Mouse (Mus musculus): Measurements from ENCODE around the gene Esam. TPM values are rescaled to one million over a fixed set of nuclear protein-coding genes. Genes with fewer than 3 reads are reported as not detected.

The Esam gene
- polyA plus RNA-seq, 1 experiment from 2014 or later, result 18.2 TPM

DNA sequence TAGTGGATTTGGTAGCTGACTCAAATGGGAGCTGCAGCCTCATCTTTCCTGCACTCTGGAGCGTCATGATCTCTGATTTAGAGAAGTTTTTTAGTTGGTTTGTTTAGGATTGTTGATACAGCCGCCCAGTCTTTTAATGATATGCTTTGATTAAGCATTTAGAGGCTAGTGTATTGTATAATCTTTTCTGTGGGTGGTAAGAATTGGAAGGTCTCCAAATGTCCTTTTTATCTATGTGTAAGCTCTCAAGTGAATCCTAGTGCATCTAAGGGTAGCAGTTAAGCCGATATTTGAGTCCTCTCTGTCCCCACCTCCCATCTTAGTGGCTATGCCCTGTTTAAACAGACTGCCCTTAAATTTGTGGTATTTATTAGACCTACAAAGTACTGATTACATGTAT lies 13.4 kb upstream of the Esam start:
- WGBS (ENCODE audit: insufficient replicate concordance), result 55% methylated on average over 3 of the region's 3 CpGs
- DNase-seq, result no peak
- TF ChIP-seq CTCF (IDR thresholded peaks at IDR 0.05; ENCODE audit: low read depth) (no peak), EP300 (IDR thresholded peaks at IDR 0.05; ENCODE audit: low read depth) (no peak)
- ATAC-seq, result no peak
- H3K4me1 ChIP-seq (ENCODE audit: insufficient read depth), result peaks cover 6% of the 10 kb centered on the region
- H3K36me3 ChIP-seq (replicated peaks; ENCODE audit: insufficient read depth, low read length), result no peaks in the 10 kb centered on the region
- H3K9me3 ChIP-seq (ENCODE audit: low read length), result no peaks in the 10 kb centered on the region
- no peak overlapping the region for H3K9ac ChIP-seq (replicated peaks)
- H3K4me3 ChIP-seq (ENCODE audit: low read depth, low read length), result no peak overlapping the region
- no peaks in the 10 kb centered on the region for H3K27me3 ChIP-seq (ENCODE audit: insufficient read depth, low read length)
- no peak overlapping the region for H3K4me2 ChIP-seq (ENCODE audit: low read depth, low read length)
- no peak overlapping the region for H3K27ac ChIP-seq (ENCODE audit: low read depth)

DNA sequence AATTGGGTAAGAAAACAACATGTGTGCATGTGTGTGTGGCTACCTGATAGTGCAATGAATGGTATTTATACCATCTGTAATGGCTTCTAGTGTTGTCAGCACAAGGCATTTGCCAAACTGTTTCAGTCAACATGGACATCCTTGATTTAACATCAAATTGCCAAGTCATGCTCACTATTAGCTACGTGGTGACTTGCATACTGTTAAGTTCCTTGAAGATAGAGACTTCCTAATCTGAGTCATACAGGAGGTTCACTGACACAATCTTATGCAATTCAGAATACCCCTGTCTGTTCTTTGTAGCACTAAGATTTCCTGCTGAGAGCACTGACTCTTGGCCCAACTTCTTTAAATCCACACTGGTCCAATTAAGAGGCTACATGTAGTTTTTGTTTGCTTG lies 10.4 kb upstream of the Esam start:
- Histone ChIP-seq H3K27me3 (ENCODE audit: insufficient read depth, low read length) (no peaks in the 10 kb centered on the region), H3K4me2 (ENCODE audit: low read depth, low read length) (no peak overlapping the region), H3K36me3 (replicated peaks; ENCODE audit: insufficient read depth, low read length) (peaks cover 5% of the 10 kb centered on the region; the same call in 1 of the 2 replicates), H3K4me1 (ENCODE audit: insufficient read depth) (peaks cover 6% of the 10 kb centered on the region), H3K4me3 (ENCODE audit: low read depth, low read length) (no peak overlapping the region), H3K27ac (ENCODE audit: low read depth) (no peak overlapping the region), H3K9me3 (ENCODE audit: low read length) (no peaks in the 10 kb centered on the region), H3K9ac (replicated peaks) (no peak overlapping the region)
- no peak for DNase-seq
- 14% methylated on average over 1 of the region's 1 CpGs for WGBS (ENCODE audit: insufficient replicate concordance)
- peak; percentile 95 for ATAC-seq
- peak; percentile 93 for TF ChIP-seq EP300 (IDR thresholded peaks at IDR 0.05; ENCODE audit: low read depth)
- TF ChIP-seq CTCF (IDR thresholded peaks at IDR 0.05; ENCODE audit: low read depth), result no peak

DNA sequence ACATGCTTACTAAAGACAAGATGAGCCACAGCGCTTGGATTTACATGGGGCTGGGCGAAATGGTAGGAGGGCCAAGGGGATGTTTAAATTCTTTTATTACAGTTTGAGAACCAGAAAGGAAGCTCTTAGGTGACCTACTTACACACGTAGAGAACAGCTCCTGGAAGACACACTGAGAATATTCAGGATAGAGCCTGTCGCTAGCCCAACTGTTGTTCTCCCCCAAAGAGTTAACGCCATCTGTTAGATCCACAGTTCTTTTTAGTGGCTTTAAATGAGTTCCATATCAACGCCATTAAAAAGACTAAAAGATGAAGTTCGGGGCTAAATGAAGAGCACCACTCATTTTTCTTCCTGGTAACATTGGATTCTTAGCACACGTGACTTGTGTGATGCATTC lies 8.9 kb upstream of the Esam start:
- Histone ChIP-seq H3K27me3 (ENCODE audit: insufficient read depth, low read length) (no peaks in the 10 kb centered on the region), H3K9me3 (ENCODE audit: low read length) (no peaks in the 10 kb centered on the region), H3K9ac (replicated peaks) (no peak overlapping the region), H3K4me3 (ENCODE audit: low read depth, low read length) (no peak overlapping the region), H3K4me1 (ENCODE audit: insufficient read depth) (peaks cover 6% of the 10 kb centered on the region), H3K27ac (ENCODE audit: low read depth) (no peak overlapping the region), H3K4me2 (ENCODE audit: low read depth, low read length) (no peak overlapping the region), H3K36me3 (replicated peaks; ENCODE audit: insufficient read depth, low read length) (peaks cover 10% of the 10 kb centered on the region; the same call in 1 of the 2 replicates)
- no peak for DNase-seq
- 85% methylated on average over 8 of the region's 8 CpGs for WGBS (ENCODE audit: insufficient replicate concordance)
- no peak for ATAC-seq
- TF ChIP-seq CTCF (IDR thresholded peaks at IDR 0.05; ENCODE audit: low read depth) (no peak), EP300 (IDR thresholded peaks at IDR 0.05; ENCODE audit: low read depth) (no peak)

DNA sequence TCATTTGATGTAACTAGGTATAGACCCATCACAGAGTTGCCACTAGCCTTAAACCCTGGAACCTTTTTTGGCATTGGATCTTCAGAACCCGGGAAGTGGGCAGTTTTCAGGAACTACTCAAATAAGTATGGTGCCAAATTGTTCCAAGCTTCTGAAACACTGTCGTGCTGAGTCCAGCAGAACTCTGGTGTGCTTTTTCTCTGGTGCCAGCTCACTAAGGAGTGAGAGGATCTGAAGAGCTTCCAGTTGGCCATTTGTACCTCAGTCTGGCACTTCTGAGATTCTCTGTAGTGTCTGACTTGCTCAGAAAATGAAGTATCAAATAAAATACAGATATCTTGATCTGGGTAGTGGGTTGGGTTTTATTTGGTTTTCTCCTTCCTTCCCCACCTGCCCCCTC lies 7.9 kb upstream of the Esam start:
- Histone ChIP-seq H3K27ac (ENCODE audit: low read depth) (no peak overlapping the region), H3K4me2 (ENCODE audit: low read depth, low read length) (no peak overlapping the region), H3K36me3 (replicated peaks; ENCODE audit: insufficient read depth, low read length) (peaks cover 16% of the 10 kb centered on the region; the same call in 1 of the 2 replicates), H3K9ac (replicated peaks) (no peak overlapping the region), H3K4me1 (ENCODE audit: insufficient read depth) (peaks cover 6% of the 10 kb centered on the region), H3K4me3 (ENCODE audit: low read depth, low read length) (no peak overlapping the region), H3K27me3 (ENCODE audit: insufficient read depth, low read length) (no peaks in the 10 kb centered on the region), H3K9me3 (ENCODE audit: low read length) (no peaks in the 10 kb centered on the region)
- TF ChIP-seq CTCF (IDR thresholded peaks at IDR 0.05; ENCODE audit: low read depth) (no peak), EP300 (IDR thresholded peaks at IDR 0.05; ENCODE audit: low read depth) (no peak)
- DNase-seq (no peak), ATAC-seq (no peak)
- 77% methylated on average over 2 of the region's 2 CpGs for WGBS (ENCODE audit: insufficient replicate concordance)

DNA sequence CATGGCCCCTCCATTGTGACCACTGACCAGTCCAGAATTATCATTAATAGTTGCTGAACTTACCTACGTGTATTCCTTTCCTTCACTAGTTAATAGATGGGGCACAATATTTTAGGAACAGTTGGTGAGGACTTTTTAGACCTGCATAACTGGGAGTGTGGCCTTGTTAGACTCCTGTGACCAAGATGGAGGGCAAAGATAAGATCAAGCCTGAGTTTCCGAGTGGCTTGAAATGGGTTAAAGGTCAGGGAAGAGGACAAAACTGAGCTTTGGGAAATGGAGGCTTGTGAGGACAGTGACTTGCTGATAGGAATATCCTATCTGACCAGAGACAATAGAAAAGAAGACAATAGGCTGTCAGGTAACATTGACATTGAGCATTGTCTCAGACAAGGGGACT lies 2.4 kb upstream of the Esam start:
- Histone ChIP-seq H3K27ac (ENCODE audit: low read depth) (no peak overlapping the region), H3K4me2 (ENCODE audit: low read depth, low read length) (no peak overlapping the region), H3K36me3 (replicated peaks; ENCODE audit: insufficient read depth, low read length) (peaks cover 11% of the 10 kb centered on the region; the same call in 1 of the 2 replicates), H3K27me3 (ENCODE audit: insufficient read depth, low read length) (peaks cover 37% of the 10 kb centered on the region), H3K9ac (replicated peaks) (no peak overlapping the region), H3K4me3 (ENCODE audit: low read depth, low read length) (no peak overlapping the region), H3K9me3 (ENCODE audit: low read length) (no peaks in the 10 kb centered on the region), H3K4me1 (ENCODE audit: insufficient read depth) (peaks cover 13% of the 10 kb centered on the region)
- 75% methylated on average over 2 of the region's 2 CpGs for WGBS (ENCODE audit: insufficient replicate concordance)
- TF ChIP-seq CTCF (IDR thresholded peaks at IDR 0.05; ENCODE audit: low read depth), result no peak
- TF ChIP-seq EP300 (IDR thresholded peaks at IDR 0.05; ENCODE audit: low read depth), result no peak
- no peak for DNase-seq
- ATAC-seq, result no peak

DNA sequence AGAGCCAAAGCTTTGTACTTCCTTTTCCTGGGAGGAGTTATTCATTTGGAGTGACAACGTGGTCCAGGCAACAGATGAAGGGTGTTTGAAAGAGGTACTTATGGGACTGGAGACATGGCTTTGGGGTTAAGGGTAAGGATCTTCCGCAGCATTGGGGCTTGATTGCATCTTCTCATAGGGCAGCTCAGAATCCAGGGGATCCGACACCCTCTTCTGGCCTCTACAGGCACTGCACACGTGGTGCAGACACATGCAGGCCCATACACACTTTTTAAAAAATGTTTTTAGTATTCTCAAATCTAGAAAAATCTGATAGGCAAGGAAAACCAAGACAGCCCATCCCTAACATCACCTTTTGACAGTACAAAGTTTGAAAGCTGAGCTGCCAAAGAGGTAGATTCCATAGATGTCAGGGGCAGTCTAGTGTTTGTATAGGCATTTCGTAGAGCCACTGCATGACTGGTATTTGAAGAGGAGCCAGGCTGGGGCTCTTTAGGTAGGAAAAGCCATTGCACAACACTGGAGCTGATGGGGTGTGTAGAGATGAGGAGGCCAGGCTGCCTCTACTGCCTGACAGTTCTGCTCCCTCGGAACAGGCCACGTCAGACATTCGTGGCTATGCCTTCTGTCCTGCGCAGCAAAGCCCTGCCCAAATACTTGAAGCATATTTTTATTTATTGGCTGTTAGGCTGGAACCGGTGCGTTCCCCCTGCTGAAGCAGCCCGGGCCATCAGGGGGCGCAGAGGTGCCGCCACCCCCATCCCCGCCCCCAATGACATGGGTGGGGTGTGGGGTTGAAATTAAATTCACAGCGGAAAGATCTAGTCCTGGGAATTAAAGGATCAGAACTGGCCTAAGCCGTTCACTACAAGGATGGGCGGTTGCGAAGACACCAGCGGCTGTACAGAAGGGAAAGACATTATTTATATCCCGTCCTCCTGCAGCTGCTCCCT lies 1.2 kb upstream of the Esam start:
- no peak overlapping the region for H3K9ac ChIP-seq (replicated peaks)
- peaks cover 11% of the 10 kb centered on the region; the same call in 1 of the 2 replicates for H3K36me3 ChIP-seq (replicated peaks; ENCODE audit: insufficient read depth, low read length)
- WGBS (ENCODE audit: insufficient replicate concordance), result 23% methylated on average over 21 of the region's 21 CpGs
- TF ChIP-seq CTCF (IDR thresholded peaks at IDR 0.05; ENCODE audit: low read depth) (peak; percentile 45), EP300 (IDR thresholded peaks at IDR 0.05; ENCODE audit: low read depth) (no peak)
- peaks cover 19% of the 10 kb centered on the region for H3K4me1 ChIP-seq (ENCODE audit: insufficient read depth)
- peak overlapping the region; percentile 72 for H3K4me2 ChIP-seq (ENCODE audit: low read depth, low read length)
- peaks cover 48% of the 10 kb centered on the region for H3K27me3 ChIP-seq (ENCODE audit: insufficient read depth, low read length)
- H3K27ac ChIP-seq (ENCODE audit: low read depth), result no peak overlapping the region
- DNase-seq (peak; percentile 35), ATAC-seq (no peak)
- H3K9me3 ChIP-seq (ENCODE audit: low read length), result no peaks in the 10 kb centered on the region
- H3K4me3 ChIP-seq (ENCODE audit: low read depth, low read length), result peak overlapping the region; percentile 41; the same call in 1 of the 2 replicates
